Mouse (Mus musculus) liver, embryonic 15.5 days (tissue): ENCODE data around the gene Pitpnm3. TPM values are rescaled to one million over a fixed set of nuclear protein-coding genes. Genes with fewer than 3 reads are reported as not detected.

Source experiments
- ATAC-seq: fragments of 200-750 bp; cut with Nextera tagmentation; 2 replicates; pipeline ENCODE4 v1.8.0; 2017; ENCODE audit warnings: moderate number of reproducible peaks, mild to moderate bottlenecking, moderate library complexity; ENCODE audit not compliant: insufficient read depth
- H3K27ac ChIP-seq: fragments of 300-500 bp; sonication (generic); replicated peaks from 2 replicates; pipeline ENCODE4 v1.5.1; 2015; ENCODE audit warnings: mild to moderate bottlenecking, inconsistent platforms
- H3K27me3 ChIP-seq: fragments of 300-500 bp; sonication (generic); 2 replicates; pipeline ENCODE4 v1.6.1; 2015; ENCODE audit warnings: mild to moderate bottlenecking, inconsistent platforms
- H3K36me3 ChIP-seq: fragments of 300-500 bp; sonication (generic); replicated peaks from 2 replicates; pipeline ENCODE4 v1.6.1; 2015; ENCODE audit warnings: moderate library complexity, mild to moderate bottlenecking, inconsistent platforms
- H3K4me1 ChIP-seq: fragments of 300-500 bp; sonication (generic); replicated peaks from 2 replicates; pipeline ENCODE4 v1.6.1; 2015; ENCODE audit warnings: inconsistent platforms
- H3K4me2 ChIP-seq: fragments of 300-500 bp; sonication (generic); 2 replicates; pipeline ENCODE4 v1.6.1; 2015; ENCODE audit warnings: moderate library complexity, mild to moderate bottlenecking, inconsistent platforms
- H3K4me3 ChIP-seq: fragments of 300-500 bp; sonication (generic); replicated peaks from 2 replicates; pipeline ENCODE4 v1.5.1; 2015; ENCODE audit warnings: mild to moderate bottlenecking, inconsistent platforms
- H3K9ac ChIP-seq: fragments of 300-500 bp; sonication (generic); 2 replicates; pipeline ENCODE4 v1.6.1; 2015; ENCODE audit warnings: moderate library complexity, mild to moderate bottlenecking, inconsistent platforms
- H3K9me3 ChIP-seq: fragments of 300-500 bp; sonication (generic); replicated peaks from 2 replicates; pipeline ENCODE4 v1.6.1; 2016; ENCODE audit warnings: inconsistent platforms
- WGBS: fragments of 180-500 bp; shearing (Covaris S2); methylation state at CpG from one replicate; pipeline ENCODE4 v1.1.7; 2015; ENCODE audit warnings: mixed read lengths; ENCODE audit not compliant: insufficient replicate concordance; 5-methylcytosine and 5-hydroxymethylcytosine counted together
- polyA plus RNA-seq: library from polyadenylated mRNA; unstranded; fragments of >200 nt; fragmentation: Nextera tagmentation; extraction: Ambion mirVana; gene quantifications from 2 replicates; pipeline ENCODE4 v1.2.1, GENCODE M21; 2015

Gene Pitpnm3
- polyA plus RNA-seq, 1 experiment from 2014 or later = not detected

GRCm38 (mm10) chr11:72067326-72067725 lies 68.3 kb downstream of the Pitpnm3 start:
- no peaks in the 10 kb centered on the region for H3K27me3 ChIP-seq
- H3K36me3 ChIP-seq = no peaks in the 10 kb centered on the region
- no peaks in the 10 kb centered on the region for H3K4me1 ChIP-seq
- no peak overlapping the region for H3K4me3 ChIP-seq
- no peak overlapping the region for H3K4me2 ChIP-seq
- no peaks in the 10 kb centered on the region for H3K9me3 ChIP-seq
- H3K9ac ChIP-seq = no peak overlapping the region
- WGBS = 58% methylated on average over 5 of the region's 5 CpGs
- ATAC-seq = no peak
- H3K27ac ChIP-seq = no peak overlapping the region

GRCm38 (mm10) chr11:72066330-72066729 lies 69.2 kb downstream of the Pitpnm3 start:
- Histone ChIP-seq H3K4me1 (no peaks in the 10 kb centered on the region), H3K36me3 (no peaks in the 10 kb centered on the region), H3K9me3 (no peaks in the 10 kb centered on the region), H3K27ac (no peak overlapping the region), H3K4me3 (no peak overlapping the region), H3K27me3 (no peaks in the 10 kb centered on the region), H3K4me2 (no peak overlapping the region), H3K9ac (no peak overlapping the region)
- 22% methylated on average over 6 of the region's 6 CpGs for WGBS
- ATAC-seq = no peak

- Histone ChIP-seq H3K9ac (no peak overlapping the region), H3K4me1 (no peaks in the 10 kb centered on the region), H3K27me3 (no peaks in the 10 kb centered on the region), H3K4me3 (no peak overlapping the region), H3K4me2 (no peak overlapping the region), H3K36me3 (no peaks in the 10 kb centered on the region), H3K27ac (no peak overlapping the region), H3K9me3 (no peaks in the 10 kb centered on the region)
- WGBS = 64% methylated on average over 8 of the region's 8 CpGs
- ATAC-seq = no peak
Measured at GRCm38 (mm10) chr11:72065103-72065502, 70.5 kb downstream of the Pitpnm3 start.

- H3K4me3 ChIP-seq = no peak overlapping the region
Measured at GRCm38 (mm10) chr11:72064414-72064813, 71.2 kb downstream of the Pitpnm3 start.

GRCm38 (mm10) chr11:72061093-72061620 lies 74.4 kb downstream of the Pitpnm3 start:
- H3K27ac ChIP-seq = no peak overlapping the region
- H3K4me3 ChIP-seq = no peak overlapping the region
- ATAC-seq = no peak
- 58% methylated on average over 13 of the region's 13 CpGs for WGBS
- no peak overlapping the region for H3K9ac ChIP-seq
- no peaks in the 10 kb centered on the region for H3K9me3 ChIP-seq
- no peaks in the 10 kb centered on the region for H3K36me3 ChIP-seq
- H3K27me3 ChIP-seq = no peaks in the 10 kb centered on the region
- no peaks in the 10 kb centered on the region for H3K4me1 ChIP-seq
- H3K4me2 ChIP-seq = no peak overlapping the region

More at GRCm38 (mm10) chr11:72064414-72064813, 71.2 kb downstream of the Pitpnm3 start:
- H3K9me3 ChIP-seq = no peaks in the 10 kb centered on the region
- H3K4me1 ChIP-seq = no peaks in the 10 kb centered on the region
- no peak overlapping the region for H3K27ac ChIP-seq
- no peak for ATAC-seq
- H3K27me3 ChIP-seq = no peaks in the 10 kb centered on the region
- WGBS = 43% methylated on average over 6 of the region's 6 CpGs
- H3K4me2 ChIP-seq = no peak overlapping the region
- no peak overlapping the region for H3K9ac ChIP-seq
- no peaks in the 10 kb centered on the region for H3K36me3 ChIP-seq

- Histone ChIP-seq H3K4me2 (no peak overlapping the region), H3K9ac (no peak overlapping the region), H3K27ac (no peak overlapping the region), H3K36me3 (no peaks in the 10 kb centered on the region), H3K9me3 (no peaks in the 10 kb centered on the region), H3K27me3 (no peaks in the 10 kb centered on the region), H3K4me1 (no peaks in the 10 kb centered on the region), H3K4me3 (no peak overlapping the region)
- ATAC-seq = no peak
- whole genome bisulfite sequencing = 55% methylated on average over 9 of the region's 9 CpGs
Measured at GRCm38 (mm10) chr11:72060416-72060815, 75.2 kb downstream of the Pitpnm3 start.

GRCm38 (mm10) chr11:72057166-72057565 lies 78.4 kb downstream of the Pitpnm3 start:
- 0 out of 2 replicates have a peak, but pooled peaks cover 2% of the 10 kb centered on the region for H3K4me1 ChIP-seq
- H3K9ac ChIP-seq = no peak overlapping the region
- no peak overlapping the region for H3K4me2 ChIP-seq
- no peaks in the 10 kb centered on the region for H3K36me3 ChIP-seq
- H3K4me3 ChIP-seq = no peak overlapping the region
- H3K9me3 ChIP-seq = no peaks in the 10 kb centered on the region
- 33% methylated on average over 3 of the region's 3 CpGs for WGBS
- ATAC-seq = no peak
- no peak overlapping the region for H3K27ac ChIP-seq
- H3K27me3 ChIP-seq = peaks cover 18% of the 10 kb centered on the region

- 38% methylated on average over 2 of the region's 2 CpGs for WGBS
Measured at GRCm38 (mm10) chr11:72055176-72055575, 80.4 kb downstream of the Pitpnm3 start.

GRCm38 (mm10) chr11:72052636-72053035 lies 82.9 kb downstream of the Pitpnm3 start:
- no peak overlapping the region for H3K27ac ChIP-seq
- H3K4me3 ChIP-seq = no peak overlapping the region
- peaks cover 9% of the 10 kb centered on the region; the same call in 1 of the 2 replicates for H3K4me1 ChIP-seq
- ATAC-seq = no peak
- H3K36me3 ChIP-seq = no peaks in the 10 kb centered on the region
- no peak overlapping the region for H3K4me2 ChIP-seq
- peaks cover 53% of the 10 kb centered on the region for H3K27me3 ChIP-seq
- 6% methylated on average over 5 of the region's 5 CpGs for WGBS
- no peaks in the 10 kb centered on the region for H3K9me3 ChIP-seq
- H3K9ac ChIP-seq = no peak overlapping the region

More at GRCm38 (mm10) chr11:72055176-72055575, 80.4 kb downstream of the Pitpnm3 start:
- no peak overlapping the region for H3K4me3 ChIP-seq
- H3K4me2 ChIP-seq = no peak overlapping the region
- no peaks in the 10 kb centered on the region for H3K9me3 ChIP-seq
- no peak overlapping the region for H3K9ac ChIP-seq
- H3K27ac ChIP-seq = no peak overlapping the region
- no peaks in the 10 kb centered on the region for H3K36me3 ChIP-seq
- no peak for ATAC-seq
- peaks cover 38% of the 10 kb centered on the region for H3K27me3 ChIP-seq
- peaks cover 9% of the 10 kb centered on the region; the same call in 1 of the 2 replicates for H3K4me1 ChIP-seq

GRCm38 (mm10) chr11:72052221-72052620 lies 83.4 kb downstream of the Pitpnm3 start:
- no peak overlapping the region for H3K4me2 ChIP-seq
- H3K27ac ChIP-seq = no peak overlapping the region
- H3K27me3 ChIP-seq = peaks cover 53% of the 10 kb centered on the region
- H3K36me3 ChIP-seq = no peaks in the 10 kb centered on the region
- 29% methylated on average over 3 of the region's 3 CpGs for WGBS
- H3K9me3 ChIP-seq = no peaks in the 10 kb centered on the region
- H3K4me1 ChIP-seq = peaks cover 9% of the 10 kb centered on the region; the same call in 1 of the 2 replicates
- no peak overlapping the region for H3K4me3 ChIP-seq
- no peak overlapping the region for H3K9ac ChIP-seq
- no peak for ATAC-seq

GRCm38 (mm10) chr11:72050895-72051858 lies 84.4 kb downstream of the Pitpnm3 start:
- H3K27me3 ChIP-seq = peaks cover 53% of the 10 kb centered on the region
- peak overlapping the region; percentile 62 for H3K4me2 ChIP-seq
- H3K9me3 ChIP-seq = no peaks in the 10 kb centered on the region
- no peak for ATAC-seq
- peaks cover 9% of the 10 kb centered on the region; the same call in 1 of the 2 replicates for H3K4me1 ChIP-seq
- H3K4me3 ChIP-seq = peak overlapping the region; percentile 40
- no peak overlapping the region for H3K27ac ChIP-seq
- peaks cover 4% of the 10 kb centered on the region; the same call in 1 of the 2 replicates for H3K36me3 ChIP-seq
- WGBS = 2% methylated on average over 45 of the region's 45 CpGs
- no peak overlapping the region for H3K9ac ChIP-seq
